Mouse (Mus musculus) embryonic fibroblast, embryonic 13.5 days (primary cell): ENCODE results near the gene Cyp1a2. TPM values are rescaled to one million over a fixed set of nuclear protein-coding genes. Genes with fewer than 3 reads are reported as not detected.

Experiments used
- H3K27ac ChIP-seq: 2 replicates; pipeline ENCODE4 v1.5.1; 2012; ENCODE audit warnings: low read length, control low read depth, inconsistent platforms; ENCODE audit not compliant: insufficient read depth
- H3K4me1 ChIP-seq: 2 replicates; pipeline ENCODE4 v1.6.1; 2011; ENCODE audit warnings: low read length; ENCODE audit not compliant: control insufficient read depth, insufficient read depth
- H3K4me3 ChIP-seq: 2 replicates; pipeline ENCODE4 v1.5.1; 2011; ENCODE audit warnings: mild to moderate bottlenecking, control low read depth, low read length; ENCODE audit not compliant: insufficient read depth
- CTCF ChIP-seq: IDR thresholded peaks from 2 replicates; pipeline ENCODE4 v1.5.1; 2011; ENCODE audit warnings: mild to moderate bottlenecking, control low read depth, low read length, moderate library complexity, borderline replicate concordance; ENCODE audit not compliant: insufficient read depth
- POLR2A ChIP-seq: IDR thresholded peaks from 2 replicates; pipeline ENCODE4 v1.6.1; 2011; ENCODE audit warnings: low read depth, mild to moderate bottlenecking, control low read depth, low read length, moderate library complexity
- polyA plus RNA-seq: library from polyadenylated mRNA; stranded (reverse); fragments of >200 nt; gene quantifications from 2 replicates; pipeline ENCODE4 v1.2.4, GENCODE M21; 2011; ENCODE audit warnings: low read depth; ENCODE audit not compliant: missing spikeins, insufficient read length

The Cyp1a2 gene
- polyA plus RNA-seq, 1 experiment: not detected

GRCm38 (mm10) chr9:57650786-57651311, 32.7 kb downstream of the Cyp1a2 start:
- Histone ChIP-seq H3K4me1 (peaks cover 2% of the 10 kb centered on the region; the same call in 1 of the 2 replicates), H3K27ac (peak overlapping the region; percentile 34; the same call in 1 of the 2 replicates), H3K4me3 (no peak overlapping the region)
- no peak for TF ChIP-seq POLR2A
- TF ChIP-seq CTCF: no peak

- H3K27ac ChIP-seq: peak overlapping the region; percentile 34; the same call in 1 of the 2 replicates
Measured at GRCm38 (mm10) chr9:57650130-57650785, 33.2 kb downstream of the Cyp1a2 start.

GRCm38 (mm10) chr9:57647286-57648108, 36.0 kb downstream of the Cyp1a2 start:
- Histone ChIP-seq H3K4me1 (peaks cover 5% of the 10 kb centered on the region; the same call in 1 of the 2 replicates), H3K4me3 (no peak overlapping the region), H3K27ac (no peak overlapping the region)
- TF ChIP-seq POLR2A (no peak), CTCF (no peak)

More at GRCm38 (mm10) chr9:57650130-57650785, 33.2 kb downstream of the Cyp1a2 start:
- no peak overlapping the region for H3K4me3 ChIP-seq
- peaks cover 2% of the 10 kb centered on the region; the same call in 1 of the 2 replicates for H3K4me1 ChIP-seq
- no peak for TF ChIP-seq CTCF

GRCm38 (mm10) chr9:57646551-57647103, 36.9 kb downstream of the Cyp1a2 start:
- TF ChIP-seq POLR2A (no peak), CTCF (no peak)
- no peak overlapping the region for H3K27ac ChIP-seq
- H3K4me1 ChIP-seq: peaks cover 5% of the 10 kb centered on the region; the same call in 1 of the 2 replicates
- no peak overlapping the region for H3K4me3 ChIP-seq

GRCm38 (mm10) chr9:57644944-57645893, 38.3 kb downstream of the Cyp1a2 start:
- Histone ChIP-seq H3K4me3 (peak overlapping the region; percentile 67), H3K27ac (peak overlapping the region; percentile 95), H3K4me1 (peaks cover 16% of the 10 kb centered on the region; the same call in 1 of the 2 replicates)
- TF ChIP-seq POLR2A (peak; percentile 72), CTCF (peak; percentile 79)

- Histone ChIP-seq H3K27ac (no peak overlapping the region), H3K4me3 (peak overlapping the region; percentile 67), H3K4me1 (peaks cover 22% of the 10 kb centered on the region)
- TF ChIP-seq CTCF (no peak), POLR2A (no peak)
Measured at GRCm38 (mm10) chr9:57644442-57644943, 39.0 kb downstream of the Cyp1a2 start.

GRCm38 (mm10) chr9:57643856-57644180, 39.7 kb downstream of the Cyp1a2 start:
- peak overlapping the region; percentile 67 for H3K4me3 ChIP-seq
- no peak overlapping the region for H3K27ac ChIP-seq
- H3K4me1 ChIP-seq: peaks cover 26% of the 10 kb centered on the region
- no peak for TF ChIP-seq POLR2A
- TF ChIP-seq CTCF: no peak

- Histone ChIP-seq H3K27ac (no peak overlapping the region), H3K4me3 (peak overlapping the region; percentile 67), H3K4me1 (peaks cover 31% of the 10 kb centered on the region)
- TF ChIP-seq POLR2A (no peak), CTCF (no peak)
Measured at GRCm38 (mm10) chr9:57643169-57643855, 40.2 kb downstream of the Cyp1a2 start.
